Mouse (Mus musculus): ENCODE data around the gene Prg3. TPM values are rescaled to one million over a fixed set of nuclear protein-coding genes. Genes with fewer than 3 reads are reported as not detected.

Gene Prg3
- polyA plus RNA-seq, 1 experiment from 2014 or later = 6.5 TPM

DNA sequence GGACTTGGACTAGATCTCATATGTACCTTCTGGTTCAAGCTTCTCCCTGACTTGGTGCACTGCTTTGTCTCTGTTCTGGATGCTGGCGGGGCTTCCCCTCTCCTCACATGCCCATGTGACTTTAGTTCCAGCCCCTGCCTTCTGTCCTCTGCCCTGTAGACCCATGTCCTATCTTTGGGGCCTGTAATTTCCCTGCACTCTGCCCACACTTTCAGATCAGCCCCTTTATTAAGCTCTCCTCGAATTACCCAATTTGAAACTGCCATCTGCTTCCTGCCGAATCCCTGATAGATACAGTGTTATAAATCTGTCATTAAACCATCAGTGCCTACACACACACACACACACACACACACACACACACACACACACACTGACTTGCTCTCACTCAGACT, 26.6 kb downstream of the Prg3 start:
- no peak overlapping the region for H3K4me3 ChIP-seq (replicated peaks)
- no peaks in the 10 kb centered on the region for H3K36me3 ChIP-seq
- DNase-seq (no peak), ATAC-seq (ENCODE audit: low read depth) (no peak)
- H3K9ac ChIP-seq = peak overlapping the region; percentile 19; the same call in 1 of the 2 replicates
- H3K9me3 ChIP-seq (replicated peaks) = no peaks in the 10 kb centered on the region
- 0 out of 2 replicates have a peak overlapping the region, but pooled peaks have one; percentile 31 for H3K27ac ChIP-seq
- H3K4me1 ChIP-seq (replicated peaks) = peaks cover 59% of the 10 kb centered on the region
- WGBS (ENCODE audit: insufficient replicate concordance) = 52% methylated on average over 3 of the region's 3 CpGs
- H3K4me2 ChIP-seq = no peak overlapping the region
- no peaks in the 10 kb centered on the region for H3K27me3 ChIP-seq

- WGBS (ENCODE audit: insufficient replicate concordance) = 24% methylated on average over 4 of the region's 4 CpGs
Observed at GRCm38 (mm10) chr2:85022043-85022442, 34.0 kb downstream of the Prg3 start.

DNA sequence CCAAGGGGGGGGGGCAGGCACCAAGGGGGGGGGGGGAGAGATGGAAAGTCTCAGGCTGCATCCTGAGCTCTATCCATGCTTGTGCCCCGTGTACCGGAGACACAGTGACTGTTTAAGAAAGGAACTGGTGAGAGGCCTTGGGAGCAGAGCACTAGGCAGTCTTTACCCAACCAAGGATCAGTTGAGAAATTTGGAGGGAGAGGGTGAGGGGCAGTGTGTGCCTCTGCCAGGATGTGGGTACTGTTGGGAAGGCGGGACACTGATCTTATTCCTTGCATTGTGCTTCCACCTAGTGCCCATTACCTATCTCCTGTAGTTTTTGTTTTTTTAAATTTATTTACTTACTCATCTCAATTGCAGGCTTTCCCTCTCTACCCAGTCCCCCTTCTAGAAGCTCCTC, 38.2 kb downstream of the Prg3 start:
- Histone ChIP-seq H3K4me3 (replicated peaks) (no peak overlapping the region), H3K27ac (no peak overlapping the region), H3K36me3 (no peaks in the 10 kb centered on the region), H3K9ac (no peak overlapping the region), H3K4me2 (no peak overlapping the region), H3K27me3 (peaks cover 41% of the 10 kb centered on the region), H3K4me1 (replicated peaks) (peaks cover 9% of the 10 kb centered on the region), H3K9me3 (replicated peaks) (no peaks in the 10 kb centered on the region)
- 65% methylated on average over 3 of the region's 3 CpGs for WGBS (ENCODE audit: insufficient replicate concordance)
- DNase-seq (no peak), ATAC-seq (ENCODE audit: low read depth) (0 out of 2 replicates have a peak, but pooled peaks have one; percentile 15)

More at GRCm38 (mm10) chr2:85022043-85022442, 34.0 kb downstream of the Prg3 start:
- DNase-seq (no peak), ATAC-seq (ENCODE audit: low read depth) (no peak)
- Histone ChIP-seq H3K9me3 (replicated peaks) (no peaks in the 10 kb centered on the region), H3K4me3 (replicated peaks) (no peak overlapping the region), H3K9ac (no peak overlapping the region), H3K36me3 (no peaks in the 10 kb centered on the region), H3K4me1 (replicated peaks) (peaks cover 13% of the 10 kb centered on the region), H3K27ac (no peak overlapping the region), H3K4me2 (no peak overlapping the region), H3K27me3 (peaks cover 30% of the 10 kb centered on the region)

- Histone ChIP-seq H3K27ac (no peak overlapping the region), H3K27me3 (peaks cover 43% of the 10 kb centered on the region), H3K9ac (no peak overlapping the region), H3K9me3 (replicated peaks) (no peaks in the 10 kb centered on the region), H3K36me3 (no peaks in the 10 kb centered on the region), H3K4me2 (no peak overlapping the region), H3K4me1 (replicated peaks) (peaks cover 9% of the 10 kb centered on the region), H3K4me3 (replicated peaks) (no peak overlapping the region)
- 19% methylated on average over 5 of the region's 5 CpGs for WGBS (ENCODE audit: insufficient replicate concordance)
- ATAC-seq (ENCODE audit: low read depth) (no peak), DNase-seq (no peak)
Observed at GRCm38 (mm10) chr2:85027281-85027680, 39.3 kb downstream of the Prg3 start.

GRCm38 (mm10) chr2:85029897-85030296, 41.9 kb downstream of the Prg3 start:
- WGBS (ENCODE audit: insufficient replicate concordance) = 64% methylated on average over 6 of the region's 6 CpGs
- no peak for ATAC-seq (ENCODE audit: low read depth)
- Histone ChIP-seq H3K27ac (no peak overlapping the region), H3K4me2 (no peak overlapping the region), H3K9ac (no peak overlapping the region), H3K36me3 (no peaks in the 10 kb centered on the region), H3K9me3 (replicated peaks) (no peaks in the 10 kb centered on the region), H3K27me3 (peaks cover 46% of the 10 kb centered on the region), H3K4me3 (replicated peaks) (no peak overlapping the region), H3K4me1 (replicated peaks) (peaks cover 7% of the 10 kb centered on the region)
- no peak for DNase-seq

GRCm38 (mm10) chr2:85030989-85031388, 43.0 kb downstream of the Prg3 start:
- Histone ChIP-seq H3K4me1 (replicated peaks) (peaks cover 10% of the 10 kb centered on the region), H3K4me2 (no peak overlapping the region), H3K27me3 (peaks cover 55% of the 10 kb centered on the region), H3K36me3 (no peaks in the 10 kb centered on the region), H3K9ac (no peak overlapping the region), H3K27ac (no peak overlapping the region), H3K4me3 (replicated peaks) (no peak overlapping the region), H3K9me3 (replicated peaks) (no peaks in the 10 kb centered on the region)
- ATAC-seq (ENCODE audit: low read depth) = no peak
- 39% methylated on average over 6 of the region's 6 CpGs for WGBS (ENCODE audit: insufficient replicate concordance)
- DNase-seq = no peak

- Histone ChIP-seq H3K36me3 (no peaks in the 10 kb centered on the region), H3K4me2 (no peak overlapping the region), H3K9ac (no peak overlapping the region), H3K9me3 (replicated peaks) (no peaks in the 10 kb centered on the region), H3K27ac (no peak overlapping the region), H3K4me1 (replicated peaks) (peaks cover 22% of the 10 kb centered on the region), H3K27me3 (peaks cover 55% of the 10 kb centered on the region), H3K4me3 (replicated peaks) (no peak overlapping the region)
- 63% methylated on average over 2 of the region's 2 CpGs for WGBS (ENCODE audit: insufficient replicate concordance)
- ATAC-seq (ENCODE audit: low read depth) (no peak), DNase-seq (no peak)
Observed at GRCm38 (mm10) chr2:85033121-85033520, 45.1 kb downstream of the Prg3 start.

GRCm38 (mm10) chr2:85034169-85034568, 46.2 kb downstream of the Prg3 start:
- no peak for DNase-seq
- WGBS (ENCODE audit: insufficient replicate concordance) = 19% methylated on average over 7 of the region's 7 CpGs
- Histone ChIP-seq H3K36me3 (peaks cover 8% of the 10 kb centered on the region), H3K9ac (no peak overlapping the region), H3K9me3 (replicated peaks) (no peaks in the 10 kb centered on the region), H3K4me2 (no peak overlapping the region), H3K27me3 (peaks cover 55% of the 10 kb centered on the region), H3K4me3 (replicated peaks) (no peak overlapping the region), H3K4me1 (replicated peaks) (peaks cover 30% of the 10 kb centered on the region), H3K27ac (no peak overlapping the region)
- no peak for ATAC-seq (ENCODE audit: low read depth)

DNA sequence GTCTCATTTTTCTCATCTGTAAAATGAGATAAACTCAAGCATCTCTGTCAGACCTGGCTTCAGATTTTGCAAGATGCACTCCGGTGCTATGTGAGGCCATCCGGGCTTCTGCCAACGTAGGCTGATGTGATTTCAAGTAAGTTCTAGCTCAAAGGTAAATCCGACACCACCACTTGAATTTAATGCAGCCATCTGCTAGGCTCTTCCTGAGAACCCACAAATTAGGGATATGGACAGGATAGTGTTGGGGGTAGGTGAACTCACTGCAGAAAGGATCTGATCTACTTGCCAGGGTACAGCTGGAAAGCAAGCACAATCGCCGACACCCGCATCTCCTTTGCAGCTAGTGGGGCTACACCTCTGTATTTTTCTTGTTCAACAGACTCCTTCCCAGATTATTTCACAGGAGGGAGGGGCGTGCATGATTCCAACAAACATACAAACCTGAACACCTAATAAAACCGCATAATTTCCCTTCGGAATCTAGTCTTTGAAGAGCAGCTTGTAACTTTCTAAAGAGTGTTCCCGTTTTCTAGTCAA, 48.6 kb downstream of the Prg3 start:
- H3K4me2 ChIP-seq = peak overlapping the region; percentile 82
- DNase-seq = no peak
- H3K9me3 ChIP-seq (replicated peaks) = no peaks in the 10 kb centered on the region
- peaks cover 31% of the 10 kb centered on the region for H3K4me1 ChIP-seq (replicated peaks)
- peak overlapping the region; percentile 79 for H3K4me3 ChIP-seq (replicated peaks)
- H3K27ac ChIP-seq = no peak overlapping the region
- peaks cover 32% of the 10 kb centered on the region for H3K36me3 ChIP-seq
- peak overlapping the region; percentile 90 for H3K9ac ChIP-seq
- peak; percentile 21; the same call in 1 of the 2 replicates for ATAC-seq (ENCODE audit: low read depth)
- WGBS (ENCODE audit: insufficient replicate concordance) = 4% methylated on average over 11 of the region's 11 CpGs
- peaks cover 41% of the 10 kb centered on the region for H3K27me3 ChIP-seq

GRCm38 (mm10) chr2:85037047-85038026, 49.3 kb downstream of the Prg3 start, which contains the start of the genes Ssrp1 and P2rx3:
TSS of gene Ssrp1 (plus strand) at chr2:85037234.
TSS of gene P2rx3 (minus strand) at chr2:85037462.
- ATAC-seq (ENCODE audit: low read depth) (peak; percentile 90), DNase-seq (peak; percentile 87)
- under 1% methylated on average over 66 of the region's 66 CpGs for WGBS (ENCODE audit: insufficient replicate concordance)
- Histone ChIP-seq H3K9ac (peak within 1 kb of the TSS; percentile 90), H3K27ac (peak within 1 kb of the TSS; percentile 83), H3K36me3 (peaks cover 40% of the 10 kb centered on the region), H3K4me3 (replicated peaks) (peak within 1 kb of the TSS; percentile 79), H3K4me1 (replicated peaks) (peaks cover 31% of the 10 kb centered on the region), H3K27me3 (peaks cover 34% of the 10 kb centered on the region), H3K9me3 (replicated peaks) (no peaks in the 10 kb centered on the region), H3K4me2 (peak within 1 kb of the TSS; percentile 82)

- Histone ChIP-seq H3K4me3 (replicated peaks) (peak overlapping the region; percentile 79), H3K9ac (peak overlapping the region; percentile 90), H3K4me1 (replicated peaks) (peaks cover 31% of the 10 kb centered on the region), H3K9me3 (replicated peaks) (no peaks in the 10 kb centered on the region), H3K36me3 (peaks cover 50% of the 10 kb centered on the region), H3K27ac (peak overlapping the region; percentile 83), H3K27me3 (peaks cover 25% of the 10 kb centered on the region), H3K4me2 (peak overlapping the region; percentile 82)
- 71% methylated on average over 13 of the region's 13 CpGs for WGBS (ENCODE audit: insufficient replicate concordance)
- ATAC-seq (ENCODE audit: low read depth) = no peak
- DNase-seq = no peak
Observed at GRCm38 (mm10) chr2:85038336-85038735, 50.3 kb downstream of the Prg3 start.
